Mouse (Mus musculus) heart, postnatal 0 days (tissue): ENCODE measurements at regions not wholly inside any gene's neighbourhood (a gene's known extent, or its start where the extent isn't known, plus 50 kb on each side); places are given as distances from the start of the nearest gene placed in this dataset.

Source experiments
- CTCF ChIP-seq: IDR thresholded peaks from 2 replicates; pipeline ENCODE4 v1.5.1; 2016; ENCODE audit warnings: antibody characterized with exemption, control low read depth, low read depth
- EP300 ChIP-seq: IDR thresholded peaks from 2 replicates; pipeline ENCODE4 v1.6.1; 2016; ENCODE audit warnings: antibody characterized with exemption, low read depth

- TF ChIP-seq CTCF (no peak), EP300 (no peak)
Observed at GRCm38 (mm10) chr11:64643171-64643570, 206.7 kb upstream of the F930015N05Rik start.
